Mouse (Mus musculus) lung, embryonic 14.5 days (tissue): ENCODE measurements at regions not wholly inside any gene's neighbourhood (a gene's known extent, or its start where the extent isn't known, plus 50 kb on each side); places are given as distances from the start of the nearest gene placed in this dataset.

Experiments
- ATAC-seq: fragments of 200-750 bp; cut with Nextera tagmentation; 2 replicates; pipeline ENCODE4 v1.8.0; 2017; ENCODE audit warnings: mild to moderate bottlenecking, moderate TSS enrichment, moderate library complexity; ENCODE audit not compliant: insufficient read depth
- DNase-seq: peaks from one replicate; pipeline ENCODE4 v3.0.0-alpha.2; 2015
- H3K27ac ChIP-seq: fragments of 300-500 bp; sonication (generic); 2 replicates; pipeline ENCODE4 v1.5.1; 2014; ENCODE audit warnings: low read depth, mild to moderate bottlenecking, moderate library complexity
- H3K27me3 ChIP-seq: fragments of 300-500 bp; sonication (generic); 2 replicates; pipeline ENCODE4 v1.6.1; 2014; ENCODE audit warnings: low read length, control low read depth; ENCODE audit not compliant: insufficient read depth
- H3K36me3 ChIP-seq: fragments of 300-500 bp; sonication (generic); 2 replicates; pipeline ENCODE4 v1.6.1; 2014; ENCODE audit warnings: control low read depth; ENCODE audit not compliant: insufficient read depth
- H3K4me1 ChIP-seq: fragments of 300-500 bp; sonication (generic); 2 replicates; pipeline ENCODE4 v1.6.1; 2014; ENCODE audit warnings: antibody characterized with exemption, control low read depth; ENCODE audit not compliant: insufficient read depth
- H3K4me2 ChIP-seq: fragments of 300-500 bp; sonication (generic); 2 replicates; pipeline ENCODE4 v1.6.1; 2014; ENCODE audit warnings: mild to moderate bottlenecking
- H3K4me3 ChIP-seq: fragments of 300-500 bp; sonication (generic); 2 replicates; pipeline ENCODE4 v1.5.1; 2014; ENCODE audit warnings: low read depth, low read length
- H3K9ac ChIP-seq: fragments of 300-500 bp; sonication (generic); 2 replicates; pipeline ENCODE4 v1.6.1; 2014
- H3K9me3 ChIP-seq: fragments of 300-500 bp; sonication (generic); 2 replicates; pipeline ENCODE4 v1.6.1; 2016; ENCODE audit warnings: low read depth, low read length, control low read depth
- CTCF ChIP-seq: IDR thresholded peaks from 2 replicates; pipeline ENCODE4 v1.5.1; 2016; ENCODE audit warnings: antibody characterized with exemption, low read depth
- WGBS: fragments of 180-500 bp; shearing (Covaris S2); extraction: QIAGEN DNeasy Blood & Tissue Kit; methylation state at CpG from one replicate; pipeline ENCODE4 v1.1.7; 2014; 5-methylcytosine and 5-hydroxymethylcytosine counted together

DNA sequence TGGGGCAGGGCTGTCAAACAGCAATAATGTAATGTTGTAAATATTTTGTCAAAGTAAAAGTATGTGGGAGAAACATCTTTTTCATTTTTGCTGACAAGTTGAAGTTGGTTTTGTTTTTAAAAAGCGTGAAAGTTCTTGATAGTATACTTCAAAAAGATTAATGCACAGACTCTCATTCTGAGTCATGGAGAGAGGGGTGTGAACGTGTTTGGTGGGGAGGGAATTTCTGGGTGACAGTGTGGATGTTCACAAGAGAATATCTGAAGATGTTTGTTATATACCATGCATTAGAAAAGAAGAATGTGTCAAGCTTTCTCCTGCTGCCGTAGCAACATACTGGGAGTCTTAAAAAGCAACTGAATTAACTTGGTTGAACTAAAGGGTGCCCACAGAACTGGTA, 57.0 kb downstream of the Rps29 start:
- TF ChIP-seq CTCF, result no peak
- no peaks in the 10 kb centered on the region for H3K36me3 ChIP-seq
- no peak overlapping the region for H3K4me2 ChIP-seq
- H3K4me1 ChIP-seq, result no peaks in the 10 kb centered on the region
- no peak overlapping the region for H3K4me3 ChIP-seq
- H3K9ac ChIP-seq, result no peak overlapping the region
- no peaks in the 10 kb centered on the region for H3K9me3 ChIP-seq
- DNase-seq, result no peak
- 53% methylated on average over 3 of the region's 3 CpGs for WGBS
- ATAC-seq, result no peak
- H3K27me3 ChIP-seq, result no peaks in the 10 kb centered on the region
- no peak overlapping the region for H3K27ac ChIP-seq

DNA sequence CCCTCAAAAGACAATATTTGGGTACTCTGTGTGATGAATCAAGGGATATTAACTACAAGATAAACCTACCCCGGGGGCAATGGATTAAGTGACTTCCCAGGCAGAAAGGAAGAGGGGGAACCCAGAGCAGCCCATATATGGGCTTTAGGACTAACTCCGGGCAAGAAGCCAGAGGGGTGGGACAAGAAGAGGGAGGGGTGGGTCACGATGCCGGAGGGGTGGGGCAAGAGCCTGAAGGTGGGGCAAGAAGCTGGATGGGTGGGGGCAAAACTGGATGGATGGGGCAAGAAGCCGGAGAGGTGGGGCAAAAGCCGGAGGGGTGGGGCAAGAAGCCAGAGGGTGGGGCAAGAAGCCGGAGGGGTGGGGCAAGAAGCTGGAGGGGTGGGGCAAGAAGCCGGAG, 64.1 kb downstream of the Rps29 start:
- Histone ChIP-seq H3K9me3 (no peaks in the 10 kb centered on the region), H3K36me3 (no peaks in the 10 kb centered on the region), H3K4me1 (no peaks in the 10 kb centered on the region), H3K4me2 (no peak overlapping the region), H3K27ac (no peak overlapping the region), H3K27me3 (no peaks in the 10 kb centered on the region), H3K9ac (no peak overlapping the region), H3K4me3 (no peak overlapping the region)
- ATAC-seq (no peak), DNase-seq (no peak)
- 81% methylated on average over 8 of the region's 8 CpGs for WGBS
- TF ChIP-seq CTCF, result no peak

DNA sequence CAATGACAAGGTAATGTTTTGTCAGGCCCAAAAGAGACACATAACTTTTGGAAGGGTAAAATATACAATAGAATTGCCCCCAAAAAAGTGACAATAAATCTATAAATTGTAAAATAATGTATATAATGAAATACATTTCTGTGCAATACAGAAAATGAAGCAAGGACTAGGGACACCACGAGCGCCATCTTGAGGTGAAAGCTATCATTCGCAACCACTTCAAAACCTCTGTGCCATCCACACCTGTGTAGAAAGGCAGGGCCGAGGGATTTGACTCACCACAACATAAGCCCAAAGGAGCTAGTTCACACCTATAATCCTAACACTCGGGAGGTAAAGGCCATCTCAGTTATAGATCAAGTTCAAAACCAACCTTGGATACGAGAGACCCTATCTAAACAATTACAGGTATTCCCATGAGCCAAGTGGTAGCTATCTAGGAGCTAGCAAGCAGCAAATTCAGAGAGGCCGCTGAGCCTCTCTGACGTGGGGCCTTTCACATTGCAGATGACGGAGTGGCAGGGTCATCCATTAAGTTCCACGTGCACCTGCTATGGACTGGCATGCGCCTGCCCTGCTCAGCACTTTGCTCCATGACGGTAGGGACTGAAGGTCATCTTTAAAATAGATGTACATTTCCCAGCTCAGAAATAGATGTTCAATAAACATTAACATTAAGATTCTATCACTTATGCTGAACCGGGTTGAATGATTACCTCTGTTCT, 65.8 kb downstream of the Rps29 start:
- no peak overlapping the region for H3K27ac ChIP-seq
- H3K4me2 ChIP-seq, result no peak overlapping the region
- H3K4me1 ChIP-seq, result no peaks in the 10 kb centered on the region
- peak; percentile 50 for TF ChIP-seq CTCF
- H3K4me3 ChIP-seq, result no peak overlapping the region
- H3K27me3 ChIP-seq, result no peaks in the 10 kb centered on the region
- no peaks in the 10 kb centered on the region for H3K9me3 ChIP-seq
- no peaks in the 10 kb centered on the region for H3K36me3 ChIP-seq
- DNase-seq, result peak; percentile 33
- H3K9ac ChIP-seq, result no peak overlapping the region
- WGBS, result 52% methylated on average over 13 of the region's 13 CpGs
- ATAC-seq, result no peak

DNA sequence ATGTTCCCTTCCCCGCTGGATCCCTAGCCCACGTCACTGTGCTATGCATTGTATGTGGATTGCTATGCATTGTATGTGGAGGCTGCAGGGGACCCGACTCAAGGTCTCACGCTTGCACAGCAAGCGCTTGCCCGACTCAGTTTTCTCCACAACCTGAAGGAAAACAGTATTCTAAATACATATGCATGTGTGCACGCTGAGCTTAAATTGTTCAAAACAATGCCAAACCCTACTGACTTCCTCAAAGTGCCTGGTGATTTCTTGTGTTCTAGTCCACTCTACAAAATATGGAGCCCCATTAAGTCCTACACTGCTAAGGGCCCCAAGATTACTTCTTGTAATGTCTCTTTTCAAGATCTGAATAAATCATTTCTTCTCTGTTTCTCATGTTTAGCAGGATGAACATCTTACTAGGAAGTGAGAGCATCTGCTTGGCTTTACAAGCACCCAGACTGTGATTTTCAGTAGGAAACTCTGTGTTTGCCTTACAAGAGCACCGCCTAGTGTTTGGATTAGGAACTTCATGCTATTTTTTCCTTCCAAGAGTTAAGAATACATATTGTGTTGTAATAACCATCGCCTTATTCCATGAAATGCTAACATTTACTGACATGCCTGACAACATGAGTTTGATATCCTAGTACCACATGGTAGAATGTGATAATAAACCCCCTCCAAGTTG, 70.9 kb downstream of the Rps29 start:
- no peak overlapping the region for H3K9ac ChIP-seq
- WGBS, result 65% methylated on average over 9 of the region's 9 CpGs
- H3K4me1 ChIP-seq, result no peaks in the 10 kb centered on the region
- no peak overlapping the region for H3K4me2 ChIP-seq
- TF ChIP-seq CTCF, result peak; percentile 87
- H3K9me3 ChIP-seq, result no peaks in the 10 kb centered on the region
- ATAC-seq (peak; percentile 17; the same call in 1 of the 2 replicates), DNase-seq (peak; percentile 90)
- no peak overlapping the region for H3K27ac ChIP-seq
- H3K4me3 ChIP-seq, result no peak overlapping the region
- no peaks in the 10 kb centered on the region for H3K36me3 ChIP-seq
- no peaks in the 10 kb centered on the region for H3K27me3 ChIP-seq

DNA sequence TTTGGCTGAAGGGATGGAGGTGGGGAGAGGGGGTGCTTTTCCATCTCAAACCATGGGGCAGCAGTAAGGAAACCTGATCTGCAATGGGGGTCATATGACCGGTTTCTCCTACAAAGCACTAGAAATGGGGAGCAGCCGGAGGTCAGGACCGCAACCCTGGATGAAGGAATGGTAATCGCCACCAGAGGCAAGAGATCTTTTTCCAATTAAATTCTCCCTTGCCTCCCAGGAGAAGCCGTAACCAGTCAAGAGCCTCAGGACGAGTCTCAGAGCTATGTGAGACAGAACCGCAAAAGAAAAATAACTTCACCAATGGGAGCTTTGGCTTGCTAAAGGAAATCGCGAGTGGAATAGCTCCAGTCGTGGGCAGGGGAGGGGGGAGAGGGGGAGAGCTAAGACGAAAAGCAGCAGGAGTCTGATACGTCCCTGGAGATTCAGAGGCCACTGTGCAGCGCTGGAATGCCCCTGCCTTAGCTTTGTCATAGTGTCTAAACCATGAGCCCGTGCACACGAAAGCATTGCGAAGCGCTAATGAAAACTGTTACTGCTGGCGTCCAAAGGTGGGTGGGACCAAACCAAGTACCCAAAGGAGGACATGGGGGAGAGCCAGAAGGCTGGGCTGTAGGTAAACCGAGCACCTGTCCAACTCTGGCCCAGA, 73.3 kb downstream of the Rps29 start:
- no peaks in the 10 kb centered on the region for H3K4me1 ChIP-seq
- no peaks in the 10 kb centered on the region for H3K27me3 ChIP-seq
- H3K4me2 ChIP-seq, result peak overlapping the region; percentile 21; the same call in 1 of the 2 replicates
- no peaks in the 10 kb centered on the region for H3K9me3 ChIP-seq
- no peaks in the 10 kb centered on the region for H3K36me3 ChIP-seq
- 30% methylated on average over 19 of the region's 19 CpGs for WGBS
- peak; percentile 7 for DNase-seq
- ATAC-seq, result no peak
- TF ChIP-seq CTCF, result no peak
- no peak overlapping the region for H3K27ac ChIP-seq
- no peak overlapping the region for H3K4me3 ChIP-seq
- no peak overlapping the region for H3K9ac ChIP-seq

DNA sequence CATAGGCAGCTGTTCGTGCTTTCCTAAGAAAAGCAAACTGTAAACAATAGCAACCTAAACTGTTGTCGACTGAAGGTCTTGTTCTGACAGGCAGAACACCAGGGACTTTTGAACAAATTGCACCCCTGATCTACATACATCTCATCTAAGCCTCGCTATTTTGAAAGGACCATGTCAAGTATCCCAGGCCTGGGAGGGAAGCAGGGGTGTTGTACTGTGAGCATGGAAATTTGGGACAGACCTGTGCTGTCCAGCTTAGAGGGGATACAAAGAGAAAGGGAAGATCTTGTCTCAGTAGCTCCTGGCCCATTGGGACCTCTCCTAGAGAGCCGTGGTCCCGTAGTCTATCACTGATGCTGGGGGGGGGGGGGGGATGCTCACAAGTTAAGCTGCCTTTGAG, 74.3 kb downstream of the Rps29 start:
- Histone ChIP-seq H3K4me2 (no peak overlapping the region), H3K4me3 (no peak overlapping the region), H3K9ac (no peak overlapping the region), H3K27me3 (no peaks in the 10 kb centered on the region), H3K9me3 (no peaks in the 10 kb centered on the region), H3K36me3 (no peaks in the 10 kb centered on the region), H3K27ac (no peak overlapping the region), H3K4me1 (no peaks in the 10 kb centered on the region)
- ATAC-seq (no peak), DNase-seq (no peak)
- no peak for TF ChIP-seq CTCF
- 68% methylated on average over 5 of the region's 5 CpGs for WGBS

DNA sequence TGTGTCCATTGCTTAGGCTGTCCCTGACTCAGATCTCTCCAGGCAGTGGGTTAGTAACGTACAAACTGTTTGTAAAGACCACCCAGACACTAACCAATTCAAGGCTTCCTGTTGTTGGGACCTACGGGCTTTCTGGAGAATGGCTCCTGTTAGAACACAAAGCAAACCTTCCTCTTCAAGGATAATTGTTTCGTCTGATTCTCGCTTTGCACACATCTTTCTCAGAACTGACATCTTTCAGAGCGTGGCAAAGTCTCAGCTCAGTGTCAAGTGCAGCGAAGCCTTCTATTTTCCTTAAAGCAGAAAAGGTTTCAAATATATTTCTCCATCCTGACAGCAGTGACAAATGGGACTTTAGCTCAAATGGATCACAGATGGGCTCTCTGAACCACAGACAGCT, 76.9 kb downstream of the Rps29 start:
- Histone ChIP-seq H3K4me3 (no peak overlapping the region), H3K36me3 (no peaks in the 10 kb centered on the region), H3K4me2 (no peak overlapping the region), H3K27ac (no peak overlapping the region), H3K27me3 (no peaks in the 10 kb centered on the region), H3K9ac (no peak overlapping the region), H3K9me3 (no peaks in the 10 kb centered on the region), H3K4me1 (no peaks in the 10 kb centered on the region)
- ATAC-seq (no peak), DNase-seq (no peak)
- 19% methylated on average over 6 of the region's 6 CpGs for WGBS
- no peak for TF ChIP-seq CTCF
